In the genomic region with DNA sequence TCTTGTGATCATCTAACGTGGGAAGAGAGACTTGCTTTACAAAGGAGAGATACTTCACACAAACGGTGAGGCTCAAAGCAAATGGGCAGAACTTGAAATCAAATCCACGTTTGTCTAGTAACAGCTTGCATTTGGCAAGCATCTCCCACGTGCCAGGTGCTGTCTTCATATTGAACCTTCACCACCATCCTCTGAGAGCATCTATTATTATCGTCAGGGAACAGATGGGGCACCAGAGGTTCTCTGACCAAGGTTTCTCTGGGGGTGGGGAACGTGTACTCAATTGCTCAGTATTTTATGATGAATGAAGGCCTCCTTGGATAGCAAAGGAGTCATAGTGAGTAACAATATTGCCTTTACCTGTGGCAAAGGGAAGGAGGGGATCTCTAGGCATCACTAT, we compare ENCODE assay signal across 15 mouse cellular contexts.
"Had no signal": no experiment of that assay in that cellular context is flagged by ENCODE, and none has a peak within 500 bp of the region (broad histone marks: within the 10 kb centered on the region; RNA-seq: fewer than 3 reads in every experiment).

No protein-coding gene starts in this region.

- DNase-seq: kidney, postnatal 10 days; kidney, postnatal 4 days; liver; liver, embryonic 13.5 days; liver, postnatal 0 days; lung, postnatal 14 days; right cerebral cortex, adult 18-20 months; right cerebral cortex, postnatal 25 days; thymus, postnatal 4 days had no signal

- H3K4me1 ChIP-seq: limb, embryonic 12.5 days; liver, embryonic 13.5 days; lung, embryonic 15.5 days; megakaryocyte, embryonic 14.5 days; midbrain, embryonic 15.5 days; neural tube, embryonic 13.5 days had no signal

- H3K4me3 ChIP-seq: limb, embryonic 12.5 days; liver, embryonic 13.5 days; lung, embryonic 15.5 days; megakaryocyte, embryonic 14.5 days; midbrain, embryonic 15.5 days; neural tube, embryonic 13.5 days had no signal

- H3K27ac ChIP-seq: limb, embryonic 12.5 days; liver, embryonic 13.5 days; lung, embryonic 15.5 days; macrophage; midbrain, embryonic 15.5 days; neural tube, embryonic 13.5 days had no signal

- H3K27me3 ChIP-seq: limb, embryonic 12.5 days; liver, embryonic 13.5 days; lung, embryonic 15.5 days; megakaryocyte, embryonic 14.5 days; midbrain, embryonic 15.5 days; neural tube, embryonic 13.5 days had no signal
